Mouse (Mus musculus) frontal cortex, postnatal 25 days (tissue): ENCODE results near the gene Fxyd5.

Experiments
- DNase-seq, 2 experiments: peaks; one replicate each; pipeline ENCODE4 v3.0.0; 2022; ENCODE audit warnings: low spot score in 2 of 2

Fxyd5 gene

GRCm38 (mm10) chr7:31040281-31041022, 1.8 kb downstream of the Fxyd5 start:
- DNase-seq: no peak

- no peak for DNase-seq
These were observed 3.3 kb downstream of the Fxyd5 start for GRCm38 (mm10) chr7:31039011-31039410.

- no peak for DNase-seq
These were observed 4.6 kb downstream of the Fxyd5 start for GRCm38 (mm10) chr7:31037675-31038074.

GRCm38 (mm10) chr7:31036917-31037316, 5.4 kb downstream of the Fxyd5 start:
- DNase-seq: no peak

GRCm38 (mm10) chr7:31035291-31035690, 7.0 kb downstream of the Fxyd5 start:
- DNase-seq: no peak

GRCm38 (mm10) chr7:31034789-31035188, 7.5 kb downstream of the Fxyd5 start:
- no peak for DNase-seq

- DNase-seq: no peak
These were observed 8.7 kb downstream of the Fxyd5 start for GRCm38 (mm10) chr7:31033409-31034165.

GRCm38 (mm10) chr7:31031731-31032130, 10.6 kb downstream of the Fxyd5 start:
- DNase-seq: no peak

GRCm38 (mm10) chr7:31030717-31031116, 11.6 kb downstream of the Fxyd5 start:
- DNase-seq: no peak

GRCm38 (mm10) chr7:31028609-31029008, 13.7 kb downstream of the Fxyd5 start:
- no peak for DNase-seq

GRCm38 (mm10) chr7:31017104-31017901, 25.0 kb downstream of the Fxyd5 start:
- DNase-seq: peak; percentile 36 to 56

GRCm38 (mm10) chr7:31012971-31013370, 29.3 kb downstream of the Fxyd5 start:
- DNase-seq: no peak

- DNase-seq: no peak
These were observed 33.4 kb downstream of the Fxyd5 start for GRCm38 (mm10) chr7:31008889-31009288.

- DNase-seq: no peak
These were observed 34.1 kb downstream of the Fxyd5 start for GRCm38 (mm10) chr7:31008175-31008574.

- no peak for DNase-seq
These were observed 34.5 kb downstream of the Fxyd5 start for GRCm38 (mm10) chr7:31007775-31008174.

GRCm38 (mm10) chr7:31002650-31003049, 39.6 kb downstream of the Fxyd5 start:
- DNase-seq: no peak

- DNase-seq: peak in 1 of 2 experiments; percentile 8
These were observed 41.7 kb downstream of the Fxyd5 start for GRCm38 (mm10) chr7:31000505-31001020.

GRCm38 (mm10) chr7:30996491-30996890, 45.8 kb downstream of the Fxyd5 start:
- no peak for DNase-seq

- no peak for DNase-seq
These were observed 48.3 kb downstream of the Fxyd5 start for GRCm38 (mm10) chr7:30993986-30994385.

- DNase-seq: no peak
These were observed 50.1 kb downstream of the Fxyd5 start for GRCm38 (mm10) chr7:30992148-30992547.

GRCm38 (mm10) chr7:30988519-30989162, 53.6 kb downstream of the Fxyd5 start:
- no peak for DNase-seq

GRCm38 (mm10) chr7:30985357-30985756, 56.9 kb downstream of the Fxyd5 start:
- no peak for DNase-seq
